Mouse (Mus musculus): ENCODE measurements around the gene Arid3c.

The Arid3c gene

GRCm38 (mm10) chr4:41678863-41679262 is 52.1 kb downstream of the Arid3c start:
- no peak for DNase-seq (ENCODE audit: low spot score in 2 of 2)

GRCm38 (mm10) chr4:41677006-41677629 is 53.8 kb downstream of the Arid3c start:
- no peak for DNase-seq (ENCODE audit: low spot score in 2 of 2)

DNA sequence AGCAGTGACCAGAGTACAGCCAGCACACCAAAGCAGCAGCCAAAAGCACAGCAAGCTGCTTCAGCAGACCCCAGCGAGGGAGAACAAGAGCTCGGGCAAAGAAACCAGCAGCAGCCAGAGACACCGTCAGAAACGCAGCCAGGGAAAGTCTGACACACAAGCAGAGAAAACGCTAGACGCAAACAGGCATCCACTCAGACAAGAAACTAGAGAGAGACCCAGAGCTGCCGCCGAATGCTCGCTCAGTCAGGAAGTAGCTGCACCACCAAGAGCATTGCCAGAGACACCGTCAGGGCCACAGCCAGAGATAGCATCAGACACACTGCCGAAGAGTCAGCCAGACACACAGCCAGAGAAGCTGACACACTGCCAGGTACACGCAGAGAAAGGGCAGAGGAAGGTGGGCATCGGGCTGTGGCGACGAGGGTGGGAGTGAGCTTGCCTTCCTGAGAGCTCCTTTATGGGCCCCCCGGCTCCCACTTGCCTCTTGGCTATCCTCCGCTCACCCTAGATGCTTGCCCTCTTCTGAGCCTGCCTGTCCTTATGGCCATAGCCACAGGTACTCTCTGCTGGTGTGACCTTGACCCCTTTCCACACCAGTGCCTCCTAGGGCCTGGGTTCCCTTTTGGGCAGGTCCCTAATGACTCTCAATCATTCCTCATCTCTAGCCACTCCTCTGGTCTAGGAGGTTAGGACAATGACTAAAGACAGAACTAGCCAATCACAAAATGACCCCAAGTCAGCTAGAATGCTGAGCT is 54.5 kb downstream of the Arid3c start:
- DNase-seq (ENCODE audit: low spot score in 2 of 2), result no peak
